Mouse (Mus musculus) embryonic facial prominence, embryonic 14.5 days (tissue): ENCODE data around the gene Macrod2. TPM values are rescaled to one million over a fixed set of nuclear protein-coding genes. Genes with fewer than 3 reads are reported as not detected.

Experiments used
- ATAC-seq: fragments of 200-750 bp; cut with Nextera tagmentation; 2 replicates; pipeline ENCODE4 v1.8.0; 2017; ENCODE audit warnings: low read depth, moderate number of reproducible peaks, moderate TSS enrichment
- DNase-seq: peaks from one replicate; pipeline ENCODE4 v3.0.0-alpha.2; 2015; ENCODE audit warnings: low spot score
- H3K27ac ChIP-seq: fragments of 300-500 bp; sonication (generic); replicated peaks from 2 replicates; pipeline ENCODE4 v1.5.1; 2014; ENCODE audit warnings: low read depth, mild to moderate bottlenecking, low read length, moderate library complexity
- H3K27me3 ChIP-seq: fragments of 300-500 bp; sonication (generic); replicated peaks from 2 replicates; pipeline ENCODE4 v1.6.1; 2014; ENCODE audit warnings: low read length; ENCODE audit not compliant: control insufficient read depth, insufficient read depth
- H3K36me3 ChIP-seq: fragments of 300-500 bp; sonication (generic); 2 replicates; pipeline ENCODE4 v1.6.1; 2014; ENCODE audit warnings: low read length, mixed read lengths; ENCODE audit not compliant: control insufficient read depth, insufficient read depth
- H3K4me1 ChIP-seq: fragments of 300-500 bp; sonication (generic); 2 replicates; pipeline ENCODE4 v1.6.1; 2014; ENCODE audit warnings: antibody characterized with exemption, low read length; ENCODE audit not compliant: control insufficient read depth, insufficient read depth
- H3K4me2 ChIP-seq: fragments of 300-500 bp; sonication (generic); 2 replicates; pipeline ENCODE4 v1.6.1; 2014; ENCODE audit warnings: low read depth, mild to moderate bottlenecking, low read length, moderate library complexity, mixed read lengths
- H3K4me3 ChIP-seq: fragments of 300-500 bp; sonication (generic); 2 replicates; pipeline ENCODE4 v1.5.1; 2014; ENCODE audit warnings: low read depth, mild to moderate bottlenecking, low read length
- H3K9ac ChIP-seq: fragments of 300-500 bp; sonication (generic); 2 replicates; pipeline ENCODE4 v1.6.1; 2014; ENCODE audit warnings: low read depth, mild to moderate bottlenecking, low read length, moderate library complexity, mixed read lengths
- H3K9me3 ChIP-seq: fragments of 300-500 bp; sonication (generic); 2 replicates; pipeline ENCODE4 v1.6.1; 2016; ENCODE audit warnings: low read length; ENCODE audit not compliant: control insufficient read depth
- WGBS: fragments of 180-500 bp; shearing (Covaris S2); extraction: QIAGEN DNeasy Blood & Tissue Kit; methylation state at CpG from one replicate; pipeline ENCODE4 v1.1.7; 2014; 5-methylcytosine and 5-hydroxymethylcytosine counted together
- polyA plus RNA-seq: library from polyadenylated mRNA; unstranded; fragments of >200 nt; fragmentation: Nextera tagmentation; extraction: Ambion mirVana; gene quantifications from 2 replicates; pipeline ENCODE4 v1.2.1, GENCODE M21; 2014

Macrod2 gene
- polyA plus RNA-seq, 1 experiment from 2014 or later = 29.2 TPM

DNA sequence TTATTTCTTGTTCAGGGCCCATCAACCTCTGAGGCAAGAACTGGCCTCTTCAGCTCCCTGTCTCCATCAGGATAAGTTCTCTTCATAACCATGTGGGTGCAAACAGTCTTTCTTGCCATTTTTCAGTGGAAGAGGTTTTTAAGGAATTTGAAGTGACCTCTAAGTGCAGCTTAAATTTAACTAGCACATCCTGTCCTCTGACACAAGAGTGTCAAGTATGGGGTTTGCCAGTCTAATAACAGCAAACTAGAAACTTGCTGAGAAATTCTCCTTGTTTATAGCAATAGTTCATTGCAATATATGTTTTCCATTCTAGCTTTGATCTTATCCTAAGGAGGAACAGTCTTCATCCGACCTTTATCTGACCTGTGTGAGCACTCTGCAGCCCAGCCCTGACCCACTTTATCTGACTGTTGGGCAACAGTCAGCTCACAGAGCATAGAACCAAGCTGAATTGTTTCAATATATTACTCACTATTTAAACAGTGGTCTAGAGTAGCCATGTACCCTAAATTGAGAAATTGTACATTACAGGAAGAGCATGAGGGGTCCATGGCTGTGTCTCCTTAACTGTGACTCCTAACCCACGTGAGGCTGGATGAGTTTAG lies 226.7 kb downstream of the Macrod2 start:
- WGBS = 68% methylated on average over 2 of the region's 2 CpGs
- Histone ChIP-seq H3K4me2 (no peak overlapping the region), H3K36me3 (no peaks in the 10 kb centered on the region), H3K9ac (no peak overlapping the region), H3K4me3 (no peak overlapping the region), H3K4me1 (no peaks in the 10 kb centered on the region), H3K9me3 (no peaks in the 10 kb centered on the region), H3K27ac (no peak overlapping the region), H3K27me3 (no peaks in the 10 kb centered on the region)
- no peak for ATAC-seq
- no peak for DNase-seq

DNA sequence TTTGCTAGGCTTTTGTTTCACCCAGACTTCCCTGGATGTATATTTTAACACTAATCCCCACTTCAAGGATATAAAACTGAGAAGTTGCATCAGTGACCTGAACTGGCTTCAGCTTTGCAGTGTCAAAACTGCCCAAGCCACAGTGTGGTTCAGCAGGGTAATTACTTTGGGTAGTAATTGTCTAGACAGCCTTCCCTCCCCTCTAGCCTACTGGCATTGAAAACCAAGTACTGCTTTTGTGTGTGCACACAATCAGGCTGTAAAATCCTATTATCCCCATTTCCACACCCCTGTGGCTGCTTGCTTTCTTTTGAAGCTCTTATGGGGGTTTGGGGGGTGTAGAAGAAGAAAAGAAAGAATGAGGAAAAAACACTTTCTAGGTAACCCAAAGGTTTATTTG lies 258.4 kb downstream of the Macrod2 start:
- peak; percentile 83; the same call in 1 of the 2 replicates for ATAC-seq

DNA sequence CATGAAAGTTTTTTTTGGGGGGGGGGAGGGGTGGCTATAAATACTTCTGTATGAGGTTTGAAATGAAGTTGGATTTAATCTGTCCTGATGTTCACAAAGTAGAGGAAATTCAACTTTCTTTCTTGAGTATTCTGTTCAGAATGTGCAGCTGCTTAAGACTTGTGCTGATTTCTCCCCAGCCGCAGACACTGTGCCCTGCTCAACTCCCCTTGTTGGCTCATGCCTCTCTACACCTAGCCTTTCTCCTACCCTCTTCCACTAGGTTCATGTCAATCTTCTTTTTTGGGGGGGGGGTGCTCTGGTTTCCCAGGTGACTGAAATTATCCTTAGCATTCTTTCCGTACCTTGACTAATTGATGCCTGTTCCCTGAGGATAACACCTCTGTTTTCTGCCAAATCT lies 258.9 kb downstream of the Macrod2 start:
- DNase-seq (no peak), ATAC-seq (peak; percentile 53; the same call in 1 of the 2 replicates)
- no peak overlapping the region for H3K4me3 ChIP-seq
- H3K27me3 ChIP-seq = no peaks in the 10 kb centered on the region
- H3K27ac ChIP-seq = no peak overlapping the region
- no peaks in the 10 kb centered on the region for H3K4me1 ChIP-seq
- H3K4me2 ChIP-seq = no peak overlapping the region
- 49% methylated on average over 2 of the region's 2 CpGs for WGBS
- H3K9ac ChIP-seq = no peak overlapping the region
- no peaks in the 10 kb centered on the region for H3K9me3 ChIP-seq
- peaks cover 7% of the 10 kb centered on the region for H3K36me3 ChIP-seq

More for the DNA sequence above, 258.4 kb downstream of the Macrod2 start:
- 0 out of 2 replicates have a peak, but pooled peaks cover 3% of the 10 kb centered on the region for H3K36me3 ChIP-seq
- H3K4me3 ChIP-seq = no peak overlapping the region
- no peak overlapping the region for H3K4me2 ChIP-seq
- no peaks in the 10 kb centered on the region for H3K4me1 ChIP-seq
- no peaks in the 10 kb centered on the region for H3K9me3 ChIP-seq
- H3K27ac ChIP-seq = no peak overlapping the region
- H3K9ac ChIP-seq = no peak overlapping the region
- peak; percentile 60 for DNase-seq
- no peaks in the 10 kb centered on the region for H3K27me3 ChIP-seq

DNA sequence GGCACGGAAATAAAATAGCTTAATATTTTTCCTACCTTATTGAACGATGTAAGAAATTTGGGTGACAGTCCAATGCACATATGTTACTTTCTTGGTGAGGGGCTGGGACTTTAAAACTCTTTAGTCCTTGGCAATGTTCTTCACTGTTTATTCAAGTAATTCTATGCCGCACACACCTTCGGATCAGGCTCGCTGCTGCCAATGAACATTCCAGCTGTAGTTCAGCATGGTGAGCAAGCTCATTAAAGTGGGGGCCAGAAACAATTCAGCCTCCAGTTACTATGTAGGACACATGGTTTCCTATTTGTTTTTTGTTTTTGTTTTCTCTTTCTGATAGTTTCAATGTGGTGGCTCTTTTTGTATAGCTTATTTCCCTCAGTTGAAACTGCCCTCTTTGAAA lies 267.6 kb downstream of the Macrod2 start:
- Histone ChIP-seq H3K36me3 (peaks cover 55% of the 10 kb centered on the region), H3K4me2 (no peak overlapping the region), H3K9me3 (no peaks in the 10 kb centered on the region), H3K4me3 (no peak overlapping the region), H3K27me3 (no peaks in the 10 kb centered on the region), H3K9ac (no peak overlapping the region), H3K27ac (no peak overlapping the region), H3K4me1 (peaks cover 30% of the 10 kb centered on the region)
- 64% methylated on average over 5 of the region's 5 CpGs for WGBS
- DNase-seq = no peak
- no peak for ATAC-seq

DNA sequence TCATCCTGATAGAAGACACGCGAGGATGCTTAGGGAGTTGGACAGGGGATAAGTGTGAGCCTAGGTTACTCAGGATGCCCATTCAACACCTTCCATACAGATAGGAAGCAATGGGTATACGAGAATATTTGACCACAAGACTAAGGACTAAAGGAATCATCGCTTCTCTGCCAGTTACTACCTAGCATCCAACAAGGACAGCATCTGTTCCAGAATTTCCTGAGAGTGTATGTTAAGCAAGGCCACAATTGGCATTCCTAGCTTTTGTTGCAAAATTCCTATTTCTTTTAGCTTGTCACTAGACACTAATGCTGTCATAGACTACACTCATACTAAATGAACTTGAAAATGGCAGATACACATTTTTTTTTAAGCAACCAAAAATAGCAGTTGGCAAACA lies 269.3 kb downstream of the Macrod2 start:
- Histone ChIP-seq H3K9me3 (no peaks in the 10 kb centered on the region), H3K27ac (no peak overlapping the region), H3K27me3 (no peaks in the 10 kb centered on the region), H3K4me2 (peak overlapping the region; percentile 14; the same call in 1 of the 2 replicates), H3K9ac (no peak overlapping the region), H3K4me1 (peaks cover 31% of the 10 kb centered on the region), H3K36me3 (peaks cover 44% of the 10 kb centered on the region), H3K4me3 (no peak overlapping the region)
- 87% methylated on average over 4 of the region's 4 CpGs for WGBS
- DNase-seq = no peak
- no peak for ATAC-seq

DNA sequence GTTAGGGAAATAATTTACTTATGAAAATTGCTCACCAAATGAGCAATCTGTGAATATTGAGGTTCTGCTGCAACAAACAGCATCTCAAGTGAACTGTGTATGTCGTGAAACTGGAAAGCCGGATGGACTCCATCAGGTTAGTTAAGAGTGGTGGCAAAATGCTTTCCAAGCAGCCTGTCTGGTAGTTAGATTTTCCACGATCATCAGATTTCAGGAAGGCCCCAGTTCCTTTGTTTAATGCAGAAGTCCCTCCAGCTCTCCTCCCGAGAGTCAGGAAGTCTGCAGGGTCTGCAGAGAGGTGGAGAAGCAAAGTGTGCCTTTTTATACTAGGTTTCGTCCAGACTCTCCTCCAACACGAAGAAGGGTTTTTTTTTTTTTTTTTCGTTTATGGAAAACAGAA lies 271.7 kb downstream of the Macrod2 start:
- Histone ChIP-seq H3K9me3 (no peaks in the 10 kb centered on the region), H3K4me1 (peaks cover 31% of the 10 kb centered on the region), H3K36me3 (peaks cover 20% of the 10 kb centered on the region), H3K27ac (peak overlapping the region; percentile 36), H3K4me3 (peak overlapping the region; percentile 59), H3K27me3 (no peaks in the 10 kb centered on the region), H3K9ac (peak overlapping the region; percentile 65), H3K4me2 (peak overlapping the region; percentile 71)
- ATAC-seq (no peak), DNase-seq (peak; percentile 71)
- WGBS = 12% methylated on average over 7 of the region's 7 CpGs

DNA sequence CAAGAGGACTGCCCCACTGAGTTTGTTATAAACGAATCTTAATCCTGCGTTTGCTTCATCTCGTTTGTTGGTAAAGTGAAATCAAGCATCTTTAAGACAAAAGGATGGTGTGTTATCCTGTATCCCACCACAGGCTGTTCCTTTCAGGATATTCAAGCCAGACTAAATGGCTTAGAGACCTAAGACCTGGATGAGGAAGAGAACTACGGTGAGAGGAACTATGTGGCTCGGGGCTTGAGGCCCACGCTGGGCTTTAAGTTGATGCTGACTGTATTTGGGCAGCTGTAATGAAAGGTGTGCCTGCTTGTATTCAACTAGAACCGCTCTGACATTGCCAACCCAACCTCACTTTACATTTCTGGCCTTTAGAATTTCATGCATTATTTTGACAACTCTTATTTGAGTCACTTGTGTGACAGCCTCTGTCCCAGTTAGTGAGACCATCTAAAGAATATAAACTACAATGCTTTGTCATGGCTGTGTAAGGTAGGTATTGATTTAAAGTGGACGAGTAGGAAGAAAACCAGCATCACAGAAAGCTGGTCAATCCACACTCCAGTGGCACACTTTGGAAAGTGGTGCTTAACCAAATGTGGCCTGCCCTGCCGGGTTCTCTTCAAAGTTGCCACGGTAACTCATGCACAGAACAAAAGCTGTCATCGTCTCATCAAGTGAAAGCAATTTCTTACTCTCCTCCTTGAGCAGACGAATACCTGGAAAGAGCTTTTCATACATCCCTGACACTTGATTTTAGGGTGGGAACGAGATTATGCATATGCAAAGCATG lies 272.3 kb downstream of the Macrod2 start:
- H3K4me3 ChIP-seq = peak overlapping the region; percentile 59
- peak overlapping the region; percentile 65 for H3K9ac ChIP-seq
- no peaks in the 10 kb centered on the region for H3K27me3 ChIP-seq
- no peak for ATAC-seq
- peaks cover 17% of the 10 kb centered on the region for H3K36me3 ChIP-seq
- H3K27ac ChIP-seq = peak overlapping the region; percentile 36
- peak overlapping the region; percentile 71 for H3K4me2 ChIP-seq
- no peak for DNase-seq
- H3K9me3 ChIP-seq = no peaks in the 10 kb centered on the region
- peaks cover 31% of the 10 kb centered on the region for H3K4me1 ChIP-seq
- WGBS = 19% methylated on average over 13 of the region's 13 CpGs

DNA sequence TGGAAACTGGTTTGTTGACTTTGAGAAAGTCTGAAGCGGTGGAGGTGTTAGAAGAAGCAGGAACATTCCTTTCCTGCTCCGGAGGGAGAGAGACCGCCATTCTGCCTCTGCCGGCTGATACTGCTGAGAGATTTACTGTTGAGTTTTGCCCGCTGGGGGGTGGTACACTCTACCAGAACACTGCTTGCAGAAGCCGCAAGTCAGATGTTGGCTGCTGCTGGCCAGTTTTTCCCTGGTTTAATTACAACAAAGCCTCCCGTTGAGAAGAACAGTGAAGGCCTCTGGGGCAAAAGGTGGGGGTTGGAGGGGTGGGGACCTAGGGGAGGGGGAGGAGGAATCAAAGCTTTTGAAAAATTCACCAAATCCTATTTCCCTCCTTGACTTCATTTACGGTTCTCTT lies 273.2 kb downstream of the Macrod2 start:
- H3K4me3 ChIP-seq = peak overlapping the region; percentile 59
- H3K4me1 ChIP-seq = peaks cover 27% of the 10 kb centered on the region
- H3K9ac ChIP-seq = peak overlapping the region; percentile 65
- peaks cover 9% of the 10 kb centered on the region; the same call in 1 of the 2 replicates for H3K36me3 ChIP-seq
- peak overlapping the region; percentile 36 for H3K27ac ChIP-seq
- no peaks in the 10 kb centered on the region for H3K27me3 ChIP-seq
- DNase-seq = peak; percentile 95
- 1% methylated on average over 8 of the region's 8 CpGs for WGBS
- peak overlapping the region; percentile 71 for H3K4me2 ChIP-seq
- ATAC-seq = peak; percentile 55
- no peaks in the 10 kb centered on the region for H3K9me3 ChIP-seq
